Mouse (Mus musculus) frontal cortex, adult 2 months (tissue): ENCODE measurements at regions not wholly inside any gene's neighbourhood (a gene's known extent, or its start where the extent isn't known, plus 50 kb on each side); places are given as distances from the start of the nearest gene placed in this dataset.

Experiments used
- DNase-seq, 2 experiments: peaks; one replicate each; pipeline ENCODE4 v3.0.0; 2022; ENCODE audit warnings: low spot score in 1 of 2; ENCODE audit errors: extremely low spot score in 1 of 2

DNA sequence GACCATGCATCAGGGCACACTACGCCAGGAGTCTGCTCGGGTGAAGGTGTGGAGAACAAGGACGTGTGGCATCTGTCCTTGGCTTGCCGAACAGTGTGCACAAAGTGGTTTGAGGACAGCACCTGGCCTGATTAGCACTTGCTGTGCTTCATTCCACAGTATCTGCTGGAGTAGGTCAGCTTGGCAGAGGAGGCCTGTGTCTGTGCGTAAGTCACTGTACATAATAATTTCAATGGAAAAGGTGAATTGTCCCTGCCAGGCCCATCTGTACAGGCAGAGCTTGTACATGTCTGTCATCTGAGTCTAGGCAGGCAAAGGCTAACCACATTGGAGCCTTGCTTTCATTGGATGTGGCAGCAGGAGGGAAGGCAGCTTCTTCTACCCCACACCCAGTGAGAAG lies 979.5 kb upstream of the Car8 start:
- DNase-seq = no peak

DNA sequence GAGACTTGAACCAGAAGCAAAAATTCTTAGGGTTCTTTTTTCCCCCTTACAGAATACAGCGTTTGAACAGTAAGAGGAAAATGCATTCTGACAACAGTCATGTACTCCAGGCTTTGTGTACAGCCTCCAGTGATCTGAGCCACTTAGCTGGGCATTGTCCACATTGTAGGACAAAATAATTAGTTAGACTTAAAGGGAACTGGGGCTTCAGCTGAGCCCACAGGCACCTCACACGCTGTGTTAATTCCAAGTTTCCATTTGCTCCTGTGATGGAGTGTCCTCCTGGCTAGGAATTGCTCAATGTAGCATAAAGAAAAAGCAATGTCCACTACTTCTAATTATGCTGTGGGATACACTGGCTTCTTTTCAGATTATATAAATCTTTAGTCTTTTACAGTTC lies 969.8 kb upstream of the Car8 start:
- no peak for DNase-seq

DNA sequence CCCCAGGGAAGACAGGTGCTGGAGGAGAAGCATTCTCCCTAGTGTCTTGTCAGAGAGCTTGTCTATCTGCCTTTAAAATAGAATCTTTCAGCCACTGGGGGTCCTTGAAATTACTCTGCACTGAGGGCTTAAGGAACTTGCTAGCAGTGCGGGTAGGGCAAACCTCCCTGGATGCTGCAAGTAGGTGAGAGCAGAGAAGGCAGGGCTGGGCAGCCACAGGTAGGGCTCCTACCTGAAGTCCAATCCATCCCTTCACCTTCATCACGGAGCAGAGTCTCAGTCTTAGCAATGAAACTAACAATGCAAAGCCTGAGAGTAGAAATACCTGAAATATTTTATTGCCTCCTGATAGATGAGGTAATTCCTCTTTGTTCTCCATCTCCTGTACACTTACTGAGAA lies 961.2 kb upstream of the Car8 start:
- DNase-seq = no peak

- no peak for DNase-seq
Observed at GRCm38 (mm10) chr4:9196435-9196834, 957.6 kb upstream of the Car8 start.

DNA sequence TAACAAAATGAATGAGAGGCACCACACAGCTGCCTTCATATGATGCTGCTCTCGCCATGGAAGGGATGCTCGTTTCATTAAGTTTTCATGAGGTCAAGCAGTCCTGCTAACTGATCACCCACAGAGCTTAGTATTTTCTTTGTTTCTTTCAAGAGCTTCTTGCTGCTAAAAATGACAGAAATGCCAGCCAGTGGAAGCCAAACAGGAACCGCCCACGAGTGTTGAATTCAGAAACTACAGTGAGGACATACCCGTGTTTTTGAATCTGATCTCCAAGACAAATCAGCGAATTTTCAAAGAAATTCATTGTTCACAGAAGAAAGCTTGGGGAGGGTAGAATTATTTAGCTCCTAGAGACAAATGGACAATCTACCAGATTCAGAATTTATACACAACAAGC lies 954.3 kb upstream of the Car8 start:
- DNase-seq = peak in 1 of 2 experiments; percentile 47

DNA sequence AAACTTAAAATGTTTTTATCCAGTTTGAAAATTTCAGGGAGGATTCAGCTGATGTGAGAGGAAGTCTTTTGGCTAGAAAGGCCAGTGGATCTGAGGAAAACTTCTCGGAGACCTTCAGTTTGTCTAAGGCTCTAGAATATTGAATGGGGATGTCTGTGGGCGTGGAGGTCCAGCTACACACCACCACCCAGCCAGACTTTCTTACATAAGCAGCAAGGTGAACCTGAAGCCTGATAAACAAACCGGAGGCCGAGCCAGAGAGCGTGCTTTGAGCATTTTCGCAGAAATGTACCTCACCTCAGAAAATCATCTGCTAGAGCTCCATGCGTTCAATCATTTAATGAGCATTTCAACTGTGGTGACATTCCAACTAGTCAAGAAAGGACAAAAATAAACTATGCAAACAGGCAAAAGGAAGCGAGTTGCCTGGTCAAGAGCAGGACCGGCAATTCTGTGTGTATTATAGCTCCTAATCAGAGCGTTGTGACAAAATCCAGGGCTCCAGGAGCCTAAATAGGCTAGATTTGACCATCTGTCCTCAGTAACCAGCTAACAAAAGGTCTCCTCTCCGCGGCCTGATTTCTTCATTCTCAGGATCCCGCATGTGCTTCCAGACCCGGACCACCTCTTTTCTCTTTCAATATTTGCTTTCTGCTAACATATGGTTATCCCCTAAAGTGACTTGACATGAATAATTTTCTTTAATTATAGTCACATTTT lies 946.5 kb upstream of the Car8 start:
- DNase-seq = no peak

DNA sequence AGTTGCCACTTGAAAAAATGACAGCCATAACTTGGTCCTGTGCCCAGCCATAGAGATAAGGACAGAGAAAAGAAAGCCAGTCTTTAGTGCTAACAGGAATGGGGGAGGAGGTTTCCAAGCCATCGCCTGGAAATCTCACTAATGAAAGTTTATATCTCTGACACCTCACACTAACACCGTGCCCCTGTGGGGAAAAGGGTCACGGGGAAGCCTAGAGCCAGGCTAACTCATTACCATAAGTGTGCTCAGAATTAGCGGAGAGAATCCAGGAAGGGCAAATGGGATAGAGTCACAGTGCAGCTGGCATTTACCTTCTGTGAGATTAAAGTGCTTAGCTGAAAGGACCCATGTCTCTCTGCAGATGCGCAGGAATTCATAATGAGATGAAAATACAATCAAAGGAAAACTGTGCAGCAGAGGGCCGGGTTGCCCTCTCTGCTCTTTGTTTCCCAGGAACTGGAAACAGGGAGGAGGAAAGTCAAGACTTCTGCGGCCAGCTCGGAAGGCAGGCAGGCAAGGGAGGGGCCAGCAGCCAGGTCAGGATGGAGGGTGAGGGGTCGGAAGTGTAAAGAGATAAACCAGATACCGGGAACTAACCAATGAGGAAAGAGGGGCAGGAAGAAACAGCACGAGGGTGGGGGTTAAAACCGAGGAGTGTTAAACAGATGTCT lies 945.7 kb upstream of the Car8 start:
- no peak for DNase-seq

DNA sequence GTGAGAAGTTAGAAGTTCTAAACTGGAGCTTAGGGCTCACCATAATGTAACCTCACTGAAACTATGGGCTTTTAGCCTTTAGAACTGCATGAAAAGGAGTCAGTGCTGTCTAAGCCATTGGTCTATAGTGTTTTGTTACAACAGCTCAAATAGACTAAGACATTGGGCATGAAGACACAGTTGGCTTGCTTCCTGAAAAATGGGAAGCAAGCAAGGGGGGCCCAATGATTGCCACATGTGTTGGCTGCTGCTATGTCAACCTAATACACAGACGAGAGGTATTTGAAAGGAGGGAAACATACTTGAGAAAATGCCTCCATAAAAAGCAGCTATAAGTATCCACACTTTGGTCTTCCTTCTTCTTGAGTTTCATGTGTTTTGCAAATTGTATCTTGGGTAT lies 935.5 kb upstream of the Car8 start:
- no peak for DNase-seq

GRCm38 (mm10) chr4:9162374-9162773 lies 923.5 kb upstream of the Car8 start:
- no peak for DNase-seq

- no peak for DNase-seq
Observed at GRCm38 (mm10) chr4:9161814-9162133, 922.9 kb upstream of the Car8 start.

GRCm38 (mm10) chr4:9161068-9161813 lies 922.4 kb upstream of the Car8 start:
- DNase-seq = no peak

- DNase-seq = no peak
Observed at GRCm38 (mm10) chr4:9147732-9148131, 908.9 kb upstream of the Car8 start.

DNA sequence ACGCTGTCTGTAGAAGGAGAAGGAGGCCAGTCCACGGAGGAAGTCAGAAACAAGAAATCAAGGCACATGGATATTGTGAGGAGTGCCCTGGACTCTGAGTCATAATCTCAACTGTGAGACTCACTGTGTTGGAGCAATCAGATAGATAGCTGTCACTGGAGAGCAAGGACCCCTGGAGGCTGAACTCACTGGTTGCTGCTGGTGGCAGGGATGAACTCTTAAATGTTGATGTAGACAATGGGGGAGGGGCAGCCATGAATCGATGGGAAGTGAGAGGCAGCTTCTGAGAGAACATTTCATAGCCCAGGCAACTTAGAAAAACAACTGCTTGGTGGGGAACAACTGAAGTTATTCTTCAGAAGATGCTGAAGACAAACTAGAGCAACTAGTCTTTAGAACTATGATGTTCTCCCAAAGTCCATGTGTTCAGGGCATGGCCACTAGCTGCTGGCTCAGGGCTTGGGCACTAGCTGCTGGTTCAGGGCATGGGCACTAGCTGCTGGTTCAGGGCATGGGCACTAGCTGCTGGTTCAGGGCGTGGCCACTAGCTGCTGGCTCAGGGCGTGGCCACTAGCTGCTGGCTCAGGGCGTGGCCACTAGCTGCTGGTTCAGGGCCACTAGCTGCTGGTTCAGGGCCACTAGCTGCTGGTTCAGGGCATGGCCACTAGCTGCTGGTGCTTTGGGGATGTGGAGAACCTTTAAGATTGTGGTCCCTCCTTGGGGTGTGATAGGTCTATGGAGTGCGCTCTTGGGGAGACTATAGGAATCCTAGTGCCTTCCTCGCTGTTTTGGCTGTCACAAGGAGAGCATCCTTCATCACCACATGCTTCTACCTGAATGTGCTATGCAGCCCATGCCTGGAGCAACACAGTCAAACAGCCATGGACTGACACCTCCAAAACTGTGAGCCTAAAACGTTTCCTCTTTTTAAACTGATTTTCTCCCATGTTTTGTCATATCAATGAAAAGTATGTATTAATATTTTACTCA lies 905.7 kb upstream of the Car8 start:
- DNase-seq = no peak

DNA sequence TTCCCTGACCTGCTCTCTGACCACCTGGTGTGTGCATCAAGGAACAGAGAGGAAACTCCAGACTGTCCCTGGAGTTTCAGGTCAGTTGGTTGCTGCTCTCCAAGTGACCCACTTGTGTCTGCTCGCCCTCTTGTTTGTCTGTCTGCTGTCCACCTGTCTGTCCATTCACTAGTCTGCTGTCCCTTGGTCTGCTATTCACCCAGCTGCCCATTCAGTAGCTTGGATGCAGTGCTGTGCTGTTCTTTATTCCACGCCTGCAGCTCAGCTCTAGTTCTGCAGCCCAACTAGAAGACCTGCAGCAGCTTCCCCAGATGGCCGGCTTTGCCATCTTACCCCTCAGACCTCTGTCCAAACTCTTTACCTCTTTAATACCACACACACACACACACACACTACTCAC lies 904.2 kb upstream of the Car8 start:
- DNase-seq = no peak

GRCm38 (mm10) chr4:9141946-9142683 lies 903.3 kb upstream of the Car8 start:
- no peak for DNase-seq

GRCm38 (mm10) chr4:9140691-9141090 lies 901.9 kb upstream of the Car8 start:
- no peak for DNase-seq

- DNase-seq = no peak
Observed at GRCm38 (mm10) chr4:9136657-9137056, 897.8 kb upstream of the Car8 start.

GRCm38 (mm10) chr4:9136188-9136569 lies 897.3 kb upstream of the Car8 start:
- DNase-seq = no peak

GRCm38 (mm10) chr4:9135481-9136187 lies 896.8 kb upstream of the Car8 start:
- peak; percentile 91 to 99 for DNase-seq
